Mouse (Mus musculus): ENCODE results near the gene Prss28. TPM values are rescaled to one million over a fixed set of nuclear protein-coding genes. Genes with fewer than 3 reads are reported as not detected.

Prss28 gene
- total and polyA plus RNA-seq, 3 experiments, result not detected

- Histone ChIP-seq H3K36me3 (replicated peaks in 1 of 2; ENCODE audit: control insufficient read depth in 1 of 2, insufficient read depth in 1 of 2, low read length in 1 of 2) (no peaks in the 10 kb centered on the region), H3K27ac (ENCODE audit: insufficient read depth, low read depth) (no peak within 1 kb of the TSS), H3K27me3 (replicated peaks) (peaks cover 89% of the 10 kb centered on the region), H3K4me2 (ENCODE audit: insufficient read depth, low read depth, poor library complexity, severe bottlenecking) (no peak within 1 kb of the TSS), H3K4me3 (replicated peaks in 1 of 3; ENCODE audit: low read depth in 2 of 3, low read length in 2 of 3, poor library complexity in 1 of 3) (no peak within 1 kb of the TSS), H3K79me2 (replicated peaks; ENCODE audit: control insufficient read depth, extremely low read depth, insufficient read depth, poor library complexity, severe bottlenecking) (no peaks in the 10 kb centered on the region), H3K9me3 (replicated peaks; ENCODE audit: low read length) (no peaks in the 10 kb centered on the region), H3K4me1 (ENCODE audit: control insufficient read depth in 1 of 2, insufficient read depth in 2 of 2) (peaks cover 4 to 13% of the 10 kb centered on the region in 2 experiments; a peak in 3 of 4 replicates), H3K9ac (ENCODE audit: insufficient read depth, low read depth) (no peak within 1 kb of the TSS)
- DNase-seq (ENCODE audit: extremely low read depth), result no peak
- 0 out of 2 replicates have a peak, but pooled peaks have one; percentile 14 for TF ChIP-seq IRF4 (IDR thresholded peaks at IDR 0.05; ENCODE audit: low read depth, low read length)
- peak; percentile 38; the same call in 1 of the 2 replicates for TF ChIP-seq MAFK (IDR thresholded peaks at IDR 0.05; ENCODE audit: insufficient replicate concordance, low read length)
- no peak for TF ChIP-seq JUND (conservative IDR thresholded peaks at IDR 0.05; ENCODE audit: low read depth, low read length)
- no peak for TF ChIP-seq CHD2 (IDR thresholded peaks at IDR 0.05; ENCODE audit: low read length)
- no peak for TF ChIP-seq POLR2AphosphoS2 (IDR thresholded peaks at IDR 0.05; ENCODE audit: low read depth, low read length)
- no peak for TF ChIP-seq RCOR1 (conservative IDR thresholded peaks at IDR 0.05; ENCODE audit: low read depth, low read length)
- no peak for TF ChIP-seq POLR2A (IDR thresholded peaks at IDR 0.05; ENCODE audit: low read depth, low read length)
- 0 out of 2 replicates have a peak, but pooled peaks have one; percentile 20 for TF ChIP-seq BHLHE40 (IDR thresholded peaks at IDR 0.05; ENCODE audit: low read depth, low read length)
- peak; percentile 42; the same call in 1 of the 2 replicates for TF ChIP-seq ZNF384 (IDR thresholded peaks at IDR 0.05; ENCODE audit: low read depth, low read length)
- in situ Hi-C loops (cut with MboI; ENCODE audit: low pct_ligation_motif_present, low pct_unique_long_range_greater_than_20kb, low sequenced_read_pairs) (loop anchor here (5.0 kb wide), 1 partner anchor 64 kb away; no protein-coding TSS in a partner anchor), dilution Hi-C loops (cut with MboI; ENCODE audit: extremely low pct_ligation_motif_present, extremely low pct_unique_long_range_greater_than_20kb, low sequenced_read_pairs) (no loop called here)
Measured at GRCm38 (mm10) chr17:25298094-25298493, 10.4 kb upstream of the Prss28 start, which contains the start of gene Prss34. Gene Prss34, plus strand, starts transcription at chr17:25298394.

GRCm38 (mm10) chr17:25318354-25318753 is 9.9 kb downstream of the Prss28 start, which contains the start of gene Prss29:
Gene Prss29, plus strand, starts transcription at chr17:25318654.
- Histone ChIP-seq H3K79me2 (replicated peaks; ENCODE audit: control insufficient read depth, extremely low read depth, insufficient read depth, poor library complexity, severe bottlenecking) (no peaks in the 10 kb centered on the region), H3K4me2 (ENCODE audit: insufficient read depth, low read depth, poor library complexity, severe bottlenecking) (no peak within 1 kb of the TSS), H3K9ac (ENCODE audit: insufficient read depth, low read depth) (no peak within 1 kb of the TSS), H3K4me3 (replicated peaks in 1 of 3; ENCODE audit: low read depth in 2 of 3, low read length in 2 of 3, poor library complexity in 1 of 3) (no peak within 1 kb of the TSS), H3K27me3 (replicated peaks) (peaks cover 88% of the 10 kb centered on the region), H3K9me3 (replicated peaks; ENCODE audit: low read length) (no peaks in the 10 kb centered on the region), H3K4me1 (ENCODE audit: control insufficient read depth in 1 of 2, insufficient read depth in 2 of 2) (no peaks in the 10 kb centered on the region), H3K36me3 (replicated peaks in 1 of 2; ENCODE audit: control insufficient read depth in 1 of 2, insufficient read depth in 1 of 2, low read length in 1 of 2) (no peaks in the 10 kb centered on the region), H3K27ac (ENCODE audit: insufficient read depth, low read depth) (no peak within 1 kb of the TSS)
- no peak for DNase-seq (ENCODE audit: extremely low read depth)
- dilution Hi-C loops (cut with MboI; ENCODE audit: extremely low pct_ligation_motif_present, extremely low pct_unique_long_range_greater_than_20kb, low sequenced_read_pairs), result no loop called here
- TF ChIP-seq ZNF384 (IDR thresholded peaks at IDR 0.05; ENCODE audit: low read depth, low read length), result no peak
- TF ChIP-seq ZKSCAN1 (IDR thresholded peaks at IDR 0.05; ENCODE audit: borderline replicate concordance, low read depth, low read length), result no peak
- TF ChIP-seq MXI1 (IDR thresholded peaks at IDR 0.05; ENCODE audit: low read depth, low read length), result no peak
- TF ChIP-seq BHLHE40 (IDR thresholded peaks at IDR 0.05; ENCODE audit: low read depth, low read length), result no peak
- no peak for TF ChIP-seq ELF1 (IDR thresholded peaks at IDR 0.05; ENCODE audit: low read depth, low read length)
- no peak for TF ChIP-seq MYC (IDR thresholded peaks at IDR 0.05; ENCODE audit: low read depth, low read length)
- TF ChIP-seq MAZ (IDR thresholded peaks at IDR 0.05; ENCODE audit: low read depth, low read length), result no peak
- no peak for TF ChIP-seq HCFC1 (IDR thresholded peaks at IDR 0.05; ENCODE audit: low read depth, low read length)
- TF ChIP-seq E2F4 (IDR thresholded peaks at IDR 0.05; ENCODE audit: insufficient replicate concordance, low read depth, low read length), result no peak
- no peak for TF ChIP-seq ETS1 (conservative IDR thresholded peaks at IDR 0.05; ENCODE audit: low read depth, low read length)
- no peak for TF ChIP-seq RCOR1 (conservative IDR thresholded peaks at IDR 0.05; ENCODE audit: low read depth, low read length)
- TF ChIP-seq SMC3 (IDR thresholded peaks at IDR 0.05; ENCODE audit: low read depth, low read length), result no peak
- no peak for TF ChIP-seq POLR2A (IDR thresholded peaks at IDR 0.05; ENCODE audit: low read depth, low read length)
- TF ChIP-seq GABPA (IDR thresholded peaks at IDR 0.05; ENCODE audit: insufficient replicate concordance, low read depth, low read length), result no peak
- TF ChIP-seq EP300 (IDR thresholded peaks at IDR 0.05; ENCODE audit: low read length), result no peak
- no peak for TF ChIP-seq PAX5 (IDR thresholded peaks at IDR 0.05; ENCODE audit: low read length)
- TF ChIP-seq TBP (conservative IDR thresholded peaks at IDR 0.05; ENCODE audit: low read depth, low read length), result no peak
- no peak for TF ChIP-seq RAD21 (IDR thresholded peaks at IDR 0.05; ENCODE audit: low read depth, low read length)
- no peak for TF ChIP-seq USF1 (IDR thresholded peaks at IDR 0.05; ENCODE audit: low read depth, low read length)
- in situ Hi-C loops (cut with MboI; ENCODE audit: low pct_ligation_motif_present, low pct_unique_long_range_greater_than_20kb, low sequenced_read_pairs), result no loop called here
